Mouse (Mus musculus): Measurements from ENCODE around the gene Dot1l. TPM values are rescaled to one million over a fixed set of nuclear protein-coding genes. Genes with fewer than 3 reads are reported as not detected.

The Dot1l gene
- total and polyA plus RNA-seq, 2 experiments from 2014 or later: 13.4 to 34.4 TPM

GRCm38 (mm10) chr10:80784871-80785270 is 29.9 kb downstream of the Dot1l start:
- 74% methylated on average over 12 of the region's 12 CpGs for WGBS
- H3K4me3 ChIP-seq (ENCODE audit: low read depth, low read length): no peak overlapping the region
- H3K9ac ChIP-seq (replicated peaks; ENCODE audit: low read length, poor library complexity, severe bottlenecking): no peak overlapping the region
- TF ChIP-seq CTCF (IDR thresholded peaks at IDR 0.05): no peak
- DNase-seq (ENCODE audit: low spot score) (no peak), ATAC-seq (ENCODE audit: low FRiP score) (no peak)
- no peak overlapping the region for H3K27ac ChIP-seq (ENCODE audit: low read depth, low read length)
- H3K4me2 ChIP-seq (ENCODE audit: low read depth, low read length, poor library complexity, severe bottlenecking): no peak overlapping the region
- peaks cover 94% of the 10 kb centered on the region for H3K36me3 ChIP-seq (ENCODE audit: insufficient read depth, low read length)
- H3K9me3 ChIP-seq (ENCODE audit: low read length): no peaks in the 10 kb centered on the region
- H3K4me1 ChIP-seq (ENCODE audit: insufficient read depth, low read length): no peaks in the 10 kb centered on the region
- no peaks in the 10 kb centered on the region for H3K27me3 ChIP-seq (ENCODE audit: insufficient read depth, low read length)

GRCm38 (mm10) chr10:80785963-80786362 is 31.0 kb downstream of the Dot1l start:
- TF ChIP-seq CTCF (IDR thresholded peaks at IDR 0.05): no peak
- ATAC-seq (ENCODE audit: low FRiP score) (no peak), DNase-seq (ENCODE audit: low spot score) (no peak)
- Histone ChIP-seq H3K4me3 (ENCODE audit: low read depth, low read length) (no peak overlapping the region), H3K4me1 (ENCODE audit: insufficient read depth, low read length) (no peaks in the 10 kb centered on the region), H3K4me2 (ENCODE audit: low read depth, low read length, poor library complexity, severe bottlenecking) (no peak overlapping the region), H3K27me3 (ENCODE audit: insufficient read depth, low read length) (no peaks in the 10 kb centered on the region), H3K9ac (replicated peaks; ENCODE audit: low read length, poor library complexity, severe bottlenecking) (no peak overlapping the region), H3K9me3 (ENCODE audit: low read length) (no peaks in the 10 kb centered on the region), H3K27ac (ENCODE audit: low read depth, low read length) (no peak overlapping the region), H3K36me3 (ENCODE audit: insufficient read depth, low read length) (peaks cover 94% of the 10 kb centered on the region)
- 97% methylated on average over 11 of the region's 11 CpGs for WGBS

GRCm38 (mm10) chr10:80787517-80787916 is 32.5 kb downstream of the Dot1l start:
- no peak for TF ChIP-seq CTCF (IDR thresholded peaks at IDR 0.05)
- H3K9ac ChIP-seq (replicated peaks; ENCODE audit: low read length, poor library complexity, severe bottlenecking): no peak overlapping the region
- H3K27me3 ChIP-seq (ENCODE audit: insufficient read depth, low read length): no peaks in the 10 kb centered on the region
- no peaks in the 10 kb centered on the region for H3K9me3 ChIP-seq (ENCODE audit: low read length)
- H3K4me3 ChIP-seq (ENCODE audit: low read depth, low read length): no peak overlapping the region
- no peak overlapping the region for H3K4me2 ChIP-seq (ENCODE audit: low read depth, low read length, poor library complexity, severe bottlenecking)
- ATAC-seq (ENCODE audit: low FRiP score): no peak
- H3K36me3 ChIP-seq (ENCODE audit: insufficient read depth, low read length): peaks cover 95% of the 10 kb centered on the region
- no peak overlapping the region for H3K27ac ChIP-seq (ENCODE audit: low read depth, low read length)
- no peaks in the 10 kb centered on the region for H3K4me1 ChIP-seq (ENCODE audit: insufficient read depth, low read length)
- DNase-seq (ENCODE audit: low spot score): no peak
- WGBS: 79% methylated on average over 2 of the region's 2 CpGs

- Histone ChIP-seq H3K9ac (replicated peaks; ENCODE audit: low read length, poor library complexity, severe bottlenecking) (no peak overlapping the region), H3K4me3 (ENCODE audit: low read depth, low read length) (no peak overlapping the region), H3K36me3 (ENCODE audit: insufficient read depth, low read length) (peaks cover 86% of the 10 kb centered on the region), H3K27me3 (ENCODE audit: insufficient read depth, low read length) (no peaks in the 10 kb centered on the region), H3K9me3 (ENCODE audit: low read length) (no peaks in the 10 kb centered on the region), H3K4me2 (ENCODE audit: low read depth, low read length, poor library complexity, severe bottlenecking) (no peak overlapping the region), H3K4me1 (ENCODE audit: insufficient read depth, low read length) (no peaks in the 10 kb centered on the region), H3K27ac (ENCODE audit: low read depth, low read length) (no peak overlapping the region)
- ATAC-seq (ENCODE audit: low FRiP score): no peak
- no peak for DNase-seq (ENCODE audit: low spot score)
- TF ChIP-seq CTCF (IDR thresholded peaks at IDR 0.05): no peak
- WGBS: 90% methylated on average over 19 of the region's 19 CpGs
Observed at GRCm38 (mm10) chr10:80790761-80791404, 35.9 kb downstream of the Dot1l start.

GRCm38 (mm10) chr10:80791476-80792174 is 36.6 kb downstream of the Dot1l start:
- no peak for TF ChIP-seq CTCF (IDR thresholded peaks at IDR 0.05)
- H3K27me3 ChIP-seq (ENCODE audit: insufficient read depth, low read length): no peaks in the 10 kb centered on the region
- WGBS: 85% methylated on average over 33 of the region's 33 CpGs
- no peak overlapping the region for H3K4me3 ChIP-seq (ENCODE audit: low read depth, low read length)
- no peaks in the 10 kb centered on the region for H3K9me3 ChIP-seq (ENCODE audit: low read length)
- peaks cover 86% of the 10 kb centered on the region for H3K36me3 ChIP-seq (ENCODE audit: insufficient read depth, low read length)
- H3K9ac ChIP-seq (replicated peaks; ENCODE audit: low read length, poor library complexity, severe bottlenecking): no peak overlapping the region
- H3K4me1 ChIP-seq (ENCODE audit: insufficient read depth, low read length): no peaks in the 10 kb centered on the region
- no peak overlapping the region for H3K4me2 ChIP-seq (ENCODE audit: low read depth, low read length, poor library complexity, severe bottlenecking)
- no peak for DNase-seq (ENCODE audit: low spot score)
- H3K27ac ChIP-seq (ENCODE audit: low read depth, low read length): no peak overlapping the region
- ATAC-seq (ENCODE audit: low FRiP score): no peak

Measured in midbrain, postnatal 0 days (tissue).